Mouse (Mus musculus): ENCODE measurements around the gene Ctdnep1. TPM values are rescaled to one million over a fixed set of nuclear protein-coding genes. Genes with fewer than 3 reads are reported as not detected.
A peak's percentile ranks its signal among the peaks of the same experiment; 100 is the strongest.

Gene Ctdnep1
- polyA plus RNA-seq, 1 experiment from 2014 or later = 29.1 TPM

DNA sequence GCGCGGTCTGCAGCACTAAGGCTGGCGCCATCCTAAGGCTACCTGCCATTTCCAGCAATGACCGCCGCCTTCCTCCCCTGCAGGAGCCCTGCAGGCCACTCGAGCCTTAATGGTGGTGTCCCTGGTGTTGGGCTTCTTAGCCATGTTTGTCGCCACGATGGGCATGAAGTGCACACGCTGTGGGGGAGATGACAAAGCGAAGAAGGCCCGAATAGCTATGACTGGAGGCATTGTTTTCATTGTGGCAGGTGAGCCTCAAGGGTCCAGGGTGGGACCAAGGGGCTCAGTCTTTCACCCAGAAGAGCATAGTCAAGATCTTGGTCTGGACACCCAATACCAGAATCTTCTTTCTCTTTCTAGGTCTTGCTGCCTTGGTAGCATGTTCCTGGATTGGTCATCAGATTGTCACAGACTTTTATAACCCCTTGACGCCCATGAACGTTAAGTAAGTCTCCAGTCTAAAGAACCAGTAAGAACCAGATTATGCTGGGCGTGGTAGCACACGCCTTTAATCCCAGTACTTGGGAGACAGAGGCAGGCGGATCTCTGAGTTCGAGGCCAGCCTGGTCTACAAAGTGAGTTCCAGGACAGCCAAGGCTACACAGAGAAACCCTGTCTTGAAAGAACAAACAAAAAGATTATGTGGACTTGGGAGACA is 14.0 kb upstream of the Ctdnep1 start:
- 36% methylated on average over 17 of the region's 17 CpGs for WGBS

DNA sequence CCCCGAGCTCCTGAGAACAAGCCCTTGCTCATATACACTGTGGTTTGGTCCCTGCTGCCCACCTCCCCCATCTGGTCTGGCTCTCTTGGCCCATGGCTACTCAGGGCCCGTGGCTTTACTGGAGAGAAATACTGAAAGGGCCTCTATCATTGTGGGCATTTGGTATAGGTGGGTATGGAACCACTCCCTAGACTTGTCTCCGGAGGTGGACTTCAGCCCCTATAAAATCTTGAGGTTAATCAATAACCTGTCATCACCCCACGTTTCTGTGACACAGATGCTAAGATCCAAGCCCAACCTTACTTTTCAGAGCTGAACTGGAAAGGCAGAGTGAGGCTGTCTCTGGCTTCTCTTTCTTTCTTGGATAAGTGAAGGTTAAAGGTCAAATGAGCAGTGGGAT is 12.2 kb upstream of the Ctdnep1 start:
- Histone ChIP-seq H3K27ac (no peak overlapping the region), H3K4me2 (ENCODE audit: low read length) (no peak overlapping the region), H3K9ac (ENCODE audit: low read depth, low read length) (no peak overlapping the region), H3K9me3 (replicated peaks; ENCODE audit: low read length) (no peaks in the 10 kb centered on the region), H3K27me3 (ENCODE audit: insufficient read depth, low read length) (peaks cover 12% of the 10 kb centered on the region), H3K4me3 (replicated peaks; ENCODE audit: low read depth, low read length) (no peak overlapping the region), H3K36me3 (ENCODE audit: insufficient read depth, low read length) (peaks cover 8% of the 10 kb centered on the region), H3K4me1 (replicated peaks; ENCODE audit: insufficient read depth, low read length) (no peaks in the 10 kb centered on the region)
- no peak for TF ChIP-seq CTCF (IDR thresholded peaks at IDR 0.05; ENCODE audit: low read depth)
- ATAC-seq (replicated peaks; ENCODE audit: low FRiP score, low read depth) (0 out of 2 replicates have a peak, but pooled peaks have one; percentile 14), DNase-seq (ENCODE audit: low spot score) (no peak)
- 74% methylated on average over 4 of the region's 4 CpGs for WGBS

More for the DNA sequence above, 14.0 kb upstream of the Ctdnep1 start:
- H3K9ac ChIP-seq (ENCODE audit: low read depth, low read length) = peak overlapping the region; percentile 63; the same call in 1 of the 2 replicates
- H3K4me2 ChIP-seq (ENCODE audit: low read length) = peak overlapping the region; percentile 49
- TF ChIP-seq CTCF (IDR thresholded peaks at IDR 0.05; ENCODE audit: low read depth) = no peak
- H3K9me3 ChIP-seq (replicated peaks; ENCODE audit: low read length) = no peaks in the 10 kb centered on the region
- H3K36me3 ChIP-seq (ENCODE audit: insufficient read depth, low read length) = no peaks in the 10 kb centered on the region; the same call in 1 of the 2 replicates
- peak overlapping the region; percentile 83; the same call in 1 of the 2 replicates for H3K27ac ChIP-seq
- peak overlapping the region; percentile 49 for H3K4me3 ChIP-seq (replicated peaks; ENCODE audit: low read depth, low read length)
- ATAC-seq (replicated peaks; ENCODE audit: low FRiP score, low read depth) (no peak), DNase-seq (ENCODE audit: low spot score) (no peak)
- H3K27me3 ChIP-seq (ENCODE audit: insufficient read depth, low read length) = peaks cover 12% of the 10 kb centered on the region
- no peaks in the 10 kb centered on the region for H3K4me1 ChIP-seq (replicated peaks; ENCODE audit: insufficient read depth, low read length)

DNA sequence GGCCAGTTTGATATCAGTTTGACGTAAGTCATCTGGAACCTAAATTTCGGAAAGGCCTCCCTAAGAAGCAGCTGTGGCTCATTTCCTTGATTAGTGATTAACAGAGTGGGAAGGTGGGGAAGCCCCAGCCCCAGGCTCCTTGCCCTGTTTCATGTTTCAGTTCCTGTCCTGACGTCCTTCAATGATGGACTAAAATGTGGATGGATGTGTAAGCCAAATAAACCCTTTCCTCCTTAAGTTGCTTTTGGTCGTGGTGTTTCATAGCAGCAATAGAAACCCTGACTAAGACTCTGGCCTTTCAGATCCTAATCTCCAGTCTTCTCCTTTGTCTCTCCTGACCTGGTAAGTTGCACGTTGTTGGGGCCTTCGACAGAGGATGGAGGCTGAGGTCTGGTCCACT is 10.7 kb upstream of the Ctdnep1 start:
- H3K36me3 ChIP-seq (ENCODE audit: insufficient read depth, low read length) = peaks cover 19% of the 10 kb centered on the region
- TF ChIP-seq CTCF (IDR thresholded peaks at IDR 0.05; ENCODE audit: low read depth) = no peak
- WGBS = 54% methylated on average over 6 of the region's 6 CpGs

GRCm38 (mm10) chr11:69970775-69971174 is 10.2 kb upstream of the Ctdnep1 start:
- H3K36me3 ChIP-seq (ENCODE audit: insufficient read depth, low read length) = peaks cover 20% of the 10 kb centered on the region
- no peak for TF ChIP-seq CTCF (IDR thresholded peaks at IDR 0.05; ENCODE audit: low read depth)
- H3K9ac ChIP-seq (ENCODE audit: low read depth, low read length) = no peak overlapping the region
- no peaks in the 10 kb centered on the region for H3K9me3 ChIP-seq (replicated peaks; ENCODE audit: low read length)
- DNase-seq (ENCODE audit: low spot score) = no peak
- H3K4me2 ChIP-seq (ENCODE audit: low read length) = no peak overlapping the region
- no peak for ATAC-seq (replicated peaks; ENCODE audit: low FRiP score, low read depth)
- WGBS = 62% methylated on average over 3 of the region's 3 CpGs
- H3K4me3 ChIP-seq (replicated peaks; ENCODE audit: low read depth, low read length) = no peak overlapping the region
- H3K27ac ChIP-seq = no peak overlapping the region
- no peaks in the 10 kb centered on the region for H3K4me1 ChIP-seq (replicated peaks; ENCODE audit: insufficient read depth, low read length)
- peaks cover 5% of the 10 kb centered on the region; the same call in 1 of the 2 replicates for H3K27me3 ChIP-seq (ENCODE audit: insufficient read depth, low read length)

More for the DNA sequence above, 10.7 kb upstream of the Ctdnep1 start:
- Histone ChIP-seq H3K27ac (no peak overlapping the region), H3K9ac (ENCODE audit: low read depth, low read length) (no peak overlapping the region), H3K9me3 (replicated peaks; ENCODE audit: low read length) (no peaks in the 10 kb centered on the region), H3K27me3 (ENCODE audit: insufficient read depth, low read length) (peaks cover 7% of the 10 kb centered on the region), H3K4me2 (ENCODE audit: low read length) (no peak overlapping the region), H3K4me3 (replicated peaks; ENCODE audit: low read depth, low read length) (no peak overlapping the region), H3K4me1 (replicated peaks; ENCODE audit: insufficient read depth, low read length) (no peaks in the 10 kb centered on the region)
- no peak for ATAC-seq (replicated peaks; ENCODE audit: low FRiP score, low read depth)
- DNase-seq (ENCODE audit: low spot score) = no peak

DNA sequence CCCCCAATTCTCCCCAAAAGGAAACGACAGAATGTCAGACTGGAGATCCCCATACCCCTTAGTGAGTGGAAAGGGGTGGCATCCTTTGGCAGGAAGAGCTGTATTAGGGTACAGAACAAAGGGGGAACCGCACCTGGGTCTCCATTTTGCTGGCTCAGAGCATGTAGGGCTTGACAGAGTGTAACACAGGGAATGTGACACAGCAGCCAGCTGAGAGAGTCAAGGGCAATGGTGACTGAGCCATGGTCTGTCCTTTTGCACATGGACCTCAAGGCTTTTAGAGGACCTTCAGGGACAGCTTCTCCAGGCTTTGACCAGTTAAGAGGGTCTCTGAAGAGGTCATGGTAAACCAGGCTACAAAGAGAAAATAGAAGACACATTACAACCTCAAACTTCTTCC is 6.0 kb upstream of the Ctdnep1 start:
- peaks cover 28% of the 10 kb centered on the region for H3K36me3 ChIP-seq (ENCODE audit: insufficient read depth, low read length)
- no peak for DNase-seq (ENCODE audit: low spot score)

DNA sequence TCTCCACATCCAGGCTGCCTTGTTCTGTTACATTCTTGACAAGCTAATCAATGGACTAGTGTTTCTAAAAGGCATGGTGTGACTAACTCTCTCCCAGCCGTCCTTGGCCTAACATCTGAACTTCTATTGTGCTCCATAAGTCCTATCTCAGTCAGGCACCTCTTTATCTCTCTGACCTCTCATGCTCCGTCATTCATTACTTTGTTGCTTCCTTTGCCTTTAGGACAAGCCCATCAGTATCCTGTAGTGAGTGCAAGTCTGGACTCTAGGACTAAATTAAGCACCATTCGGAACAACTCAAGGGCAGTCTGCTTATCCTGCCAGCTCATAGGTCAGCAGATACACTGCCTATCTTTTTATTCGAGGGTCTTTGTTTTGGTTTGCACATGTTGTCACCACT is 4.7 kb upstream of the Ctdnep1 start:
- WGBS = 96% methylated on average over 4 of the region's 4 CpGs
- DNase-seq (ENCODE audit: low spot score) (no peak), ATAC-seq (replicated peaks; ENCODE audit: low FRiP score, low read depth) (no peak)
- Histone ChIP-seq H3K4me1 (replicated peaks; ENCODE audit: insufficient read depth, low read length) (0 out of 2 replicates have a peak, but pooled peaks cover 5% of the 10 kb centered on the region), H3K27me3 (ENCODE audit: insufficient read depth, low read length) (no peaks in the 10 kb centered on the region), H3K9me3 (replicated peaks; ENCODE audit: low read length) (no peaks in the 10 kb centered on the region), H3K4me3 (replicated peaks; ENCODE audit: low read depth, low read length) (no peak overlapping the region), H3K9ac (ENCODE audit: low read depth, low read length) (no peak overlapping the region), H3K4me2 (ENCODE audit: low read length) (no peak overlapping the region), H3K27ac (no peak overlapping the region), H3K36me3 (ENCODE audit: insufficient read depth, low read length) (peaks cover 28% of the 10 kb centered on the region)
- no peak for TF ChIP-seq CTCF (IDR thresholded peaks at IDR 0.05; ENCODE audit: low read depth)

More for the DNA sequence above, 6.0 kb upstream of the Ctdnep1 start:
- WGBS = 94% methylated on average over 2 of the region's 2 CpGs
- no peak for TF ChIP-seq CTCF (IDR thresholded peaks at IDR 0.05; ENCODE audit: low read depth)
- Histone ChIP-seq H3K4me3 (replicated peaks; ENCODE audit: low read depth, low read length) (no peak overlapping the region), H3K9ac (ENCODE audit: low read depth, low read length) (no peak overlapping the region), H3K27ac (no peak overlapping the region), H3K4me2 (ENCODE audit: low read length) (no peak overlapping the region), H3K27me3 (ENCODE audit: insufficient read depth, low read length) (no peaks in the 10 kb centered on the region), H3K4me1 (replicated peaks; ENCODE audit: insufficient read depth, low read length) (0 out of 2 replicates have a peak, but pooled peaks cover 5% of the 10 kb centered on the region), H3K9me3 (replicated peaks; ENCODE audit: low read length) (no peaks in the 10 kb centered on the region)
- no peak for ATAC-seq (replicated peaks; ENCODE audit: low FRiP score, low read depth)

Measured in kidney, postnatal 0 days (tissue).